Mouse (Mus musculus): ENCODE measurements around the gene Phf24. TPM values are rescaled to one million over a fixed set of nuclear protein-coding genes. Genes with fewer than 3 reads are reported as not detected.

Phf24 gene
- total and polyA plus RNA-seq, 3 experiments, result not detected

- dilution Hi-C loops (cut with MboI; ENCODE audit: extremely low pct_ligation_motif_present, extremely low pct_unique_long_range_greater_than_20kb, low sequenced_read_pairs), result no loop called here
- in situ Hi-C loops (cut with MboI; ENCODE audit: low pct_ligation_motif_present, low pct_unique_long_range_greater_than_20kb, low sequenced_read_pairs), result no loop called here
- H3K36me3 ChIP-seq (replicated peaks in 1 of 2; ENCODE audit: control insufficient read depth in 1 of 2, insufficient read depth in 1 of 2, low read length in 1 of 2), result no peaks in the 10 kb centered on the region
- H3K9me3 ChIP-seq (replicated peaks; ENCODE audit: low read length), result no peaks in the 10 kb centered on the region
- H3K27ac ChIP-seq (ENCODE audit: insufficient read depth, low read depth), result no peak overlapping the region
- no peaks in the 10 kb centered on the region; a peak in 1 of 4 replicates for H3K4me1 ChIP-seq (ENCODE audit: control insufficient read depth in 1 of 2, insufficient read depth in 2 of 2)
- DNase-seq (ENCODE audit: extremely low read depth), result no peak
- no peak overlapping the region for H3K4me2 ChIP-seq (ENCODE audit: insufficient read depth, low read depth, poor library complexity, severe bottlenecking)
- no peaks in the 10 kb centered on the region for H3K79me2 ChIP-seq (replicated peaks; ENCODE audit: control insufficient read depth, extremely low read depth, insufficient read depth, poor library complexity, severe bottlenecking)
- H3K4me3 ChIP-seq (replicated peaks in 1 of 3; ENCODE audit: low read depth in 2 of 3, low read length in 2 of 3, poor library complexity in 1 of 3), result no peak overlapping the region
- peaks cover 54% of the 10 kb centered on the region for H3K27me3 ChIP-seq (replicated peaks)
- no peak for TF ChIP-seq GABPA (IDR thresholded peaks at IDR 0.05; ENCODE audit: insufficient replicate concordance, low read depth, low read length)
- no peak overlapping the region for H3K9ac ChIP-seq (ENCODE audit: insufficient read depth, low read depth)
Observed at GRCm38 (mm10) chr4:42898914-42899313, 17.5 kb upstream of the Phf24 start.

GRCm38 (mm10) chr4:42900878-42901277 lies 15.6 kb upstream of the Phf24 start:
- Histone ChIP-seq H3K4me1 (ENCODE audit: control insufficient read depth in 1 of 2, insufficient read depth in 2 of 2) (no peaks in the 10 kb centered on the region; a peak in 1 of 4 replicates), H3K4me3 (replicated peaks in 1 of 3; ENCODE audit: low read depth in 2 of 3, low read length in 2 of 3, poor library complexity in 1 of 3) (no peak overlapping the region), H3K36me3 (replicated peaks in 1 of 2; ENCODE audit: control insufficient read depth in 1 of 2, insufficient read depth in 1 of 2, low read length in 1 of 2) (no peaks in the 10 kb centered on the region), H3K27me3 (replicated peaks) (peaks cover 66% of the 10 kb centered on the region), H3K27ac (ENCODE audit: insufficient read depth, low read depth) (no peak overlapping the region), H3K9me3 (replicated peaks; ENCODE audit: low read length) (peaks cover 3% of the 10 kb centered on the region), H3K79me2 (replicated peaks; ENCODE audit: control insufficient read depth, extremely low read depth, insufficient read depth, poor library complexity, severe bottlenecking) (no peaks in the 10 kb centered on the region), H3K4me2 (ENCODE audit: insufficient read depth, low read depth, poor library complexity, severe bottlenecking) (no peak overlapping the region), H3K9ac (ENCODE audit: insufficient read depth, low read depth) (no peak overlapping the region)
- TF ChIP-seq SIN3A (IDR thresholded peaks at IDR 0.05; ENCODE audit: low read length) (no peak), PAX5 (IDR thresholded peaks at IDR 0.05; ENCODE audit: low read length) (no peak), KAT2A (IDR thresholded peaks at IDR 0.05; ENCODE audit: insufficient replicate concordance, low read length) (no peak), HCFC1 (IDR thresholded peaks at IDR 0.05; ENCODE audit: low read depth, low read length) (no peak), POLR2AphosphoS2 (IDR thresholded peaks at IDR 0.05; ENCODE audit: low read depth, low read length) (no peak), SMC3 (IDR thresholded peaks at IDR 0.05; ENCODE audit: low read depth, low read length) (no peak), MAZ (IDR thresholded peaks at IDR 0.05; ENCODE audit: low read depth, low read length) (no peak)
- in situ Hi-C loops (cut with MboI; ENCODE audit: low pct_ligation_motif_present, low pct_unique_long_range_greater_than_20kb, low sequenced_read_pairs), result no loop called here
- dilution Hi-C loops (cut with MboI; ENCODE audit: extremely low pct_ligation_motif_present, extremely low pct_unique_long_range_greater_than_20kb, low sequenced_read_pairs), result no loop called here
- DNase-seq (ENCODE audit: extremely low read depth), result no peak

- Histone ChIP-seq H3K4me2 (ENCODE audit: insufficient read depth, low read depth, poor library complexity, severe bottlenecking) (no peak overlapping the region), H3K27ac (ENCODE audit: insufficient read depth, low read depth) (no peak overlapping the region), H3K36me3 (replicated peaks in 1 of 2; ENCODE audit: control insufficient read depth in 1 of 2, insufficient read depth in 1 of 2, low read length in 1 of 2) (no peaks in the 10 kb centered on the region), H3K27me3 (replicated peaks) (peaks cover 65% of the 10 kb centered on the region), H3K79me2 (replicated peaks; ENCODE audit: control insufficient read depth, extremely low read depth, insufficient read depth, poor library complexity, severe bottlenecking) (no peaks in the 10 kb centered on the region), H3K4me3 (replicated peaks in 1 of 3; ENCODE audit: low read depth in 2 of 3, low read length in 2 of 3, poor library complexity in 1 of 3) (no peak overlapping the region), H3K4me1 (ENCODE audit: control insufficient read depth in 1 of 2, insufficient read depth in 2 of 2) (no peaks in the 10 kb centered on the region; a peak in 1 of 4 replicates), H3K9ac (ENCODE audit: insufficient read depth, low read depth) (no peak overlapping the region), H3K9me3 (replicated peaks; ENCODE audit: low read length) (peaks cover 4% of the 10 kb centered on the region)
- dilution Hi-C loops (cut with MboI; ENCODE audit: extremely low pct_ligation_motif_present, extremely low pct_unique_long_range_greater_than_20kb, low sequenced_read_pairs), result no loop called here
- in situ Hi-C loops (cut with MboI; ENCODE audit: low pct_ligation_motif_present, low pct_unique_long_range_greater_than_20kb, low sequenced_read_pairs), result no loop called here
- peak; percentile 29 for DNase-seq (ENCODE audit: extremely low read depth)
- TF ChIP-seq TCF12 (IDR thresholded peaks at IDR 0.05; ENCODE audit: low read depth, low read length) (no peak), ETS1 (conservative IDR thresholded peaks at IDR 0.05; ENCODE audit: low read depth, low read length) (no peak), USF1 (IDR thresholded peaks at IDR 0.05; ENCODE audit: low read depth, low read length) (peak; percentile 36; the same call in 1 of the 2 replicates), MAX (IDR thresholded peaks at IDR 0.05; ENCODE audit: low read length) (peak; percentile 46; the same call in 1 of the 2 replicates), ZNF384 (IDR thresholded peaks at IDR 0.05; ENCODE audit: low read depth, low read length) (no peak), RCOR1 (conservative IDR thresholded peaks at IDR 0.05; ENCODE audit: low read depth, low read length) (no peak), POLR2AphosphoS2 (IDR thresholded peaks at IDR 0.05; ENCODE audit: low read depth, low read length) (no peak), ZC3H11A (IDR thresholded peaks at IDR 0.05; ENCODE audit: low read depth, low read length) (no peak), CHD1 (IDR thresholded peaks at IDR 0.05; ENCODE audit: low read depth, low read length) (no peak), MXI1 (IDR thresholded peaks at IDR 0.05; ENCODE audit: low read depth, low read length) (no peak), BHLHE40 (IDR thresholded peaks at IDR 0.05; ENCODE audit: low read depth, low read length) (peak; percentile 92), NRF1 (IDR thresholded peaks at IDR 0.05; ENCODE audit: low read depth, low read length) (no peak), SIN3A (IDR thresholded peaks at IDR 0.05; ENCODE audit: low read length) (no peak), CHD2 (IDR thresholded peaks at IDR 0.05; ENCODE audit: low read length) (no peak), IRF4 (IDR thresholded peaks at IDR 0.05; ENCODE audit: low read depth, low read length) (no peak), E2F4 (IDR thresholded peaks at IDR 0.05; ENCODE audit: insufficient replicate concordance, low read depth, low read length) (no peak), GABPA (IDR thresholded peaks at IDR 0.05; ENCODE audit: insufficient replicate concordance, low read depth, low read length) (no peak), POLR2A (IDR thresholded peaks at IDR 0.05; ENCODE audit: low read depth, low read length) (no peak), MEF2A (IDR thresholded peaks at IDR 0.05; ENCODE audit: borderline replicate concordance, low read depth, low read length) (no peak), ZMIZ1 (IDR thresholded peaks at IDR 0.05; ENCODE audit: low read depth, low read length) (no peak), MYC (IDR thresholded peaks at IDR 0.05; ENCODE audit: low read depth, low read length) (0 out of 2 replicates have a peak, but pooled peaks have one; percentile 33), USF2 (conservative IDR thresholded peaks at IDR 0.05; ENCODE audit: low read depth, low read length) (no peak)
Observed at GRCm38 (mm10) chr4:42902174-42902573, 14.3 kb upstream of the Phf24 start.

Measured in CH12.LX (cell line).